Mouse (Mus musculus): ENCODE results near the gene Ap1m2. TPM values are rescaled to one million over a fixed set of nuclear protein-coding genes. Genes with fewer than 3 reads are reported as not detected.

Ap1m2 gene
- total and polyA plus RNA-seq, 3 experiments: 0.73 to 1.0 TPM; not detected in 1

DNA sequence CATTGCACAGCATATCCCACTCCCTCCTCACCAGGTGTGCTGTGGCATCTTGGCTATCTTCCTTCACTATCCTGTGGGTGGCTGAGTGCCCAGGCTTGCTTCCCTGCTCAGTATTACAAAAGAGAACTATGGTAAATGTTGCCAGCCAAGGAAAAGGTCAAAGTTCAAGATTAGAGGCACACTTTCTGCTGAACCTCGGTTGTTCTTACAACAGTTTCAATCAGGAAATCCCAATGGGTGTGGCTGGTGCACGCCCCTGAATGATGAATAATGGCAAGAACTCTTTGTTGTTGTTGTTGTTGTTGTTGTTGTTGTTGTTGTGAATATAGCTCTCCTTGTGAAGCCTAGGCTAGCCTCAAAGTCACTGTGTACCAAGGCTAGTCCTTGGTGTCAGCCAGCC is 50.3 kb downstream of the Ap1m2 start:
- no peak for TF ChIP-seq POLR2A (IDR thresholded peaks at IDR 0.05; ENCODE audit: control insufficient read depth in 1 of 2, insufficient read depth in 1 of 2, low read depth in 1 of 2, low read length in 2 of 2, poor library complexity in 1 of 2)
- no peak for TF ChIP-seq ELF1 (IDR thresholded peaks at IDR 0.05; ENCODE audit: low read depth, low read length)
- TF ChIP-seq GATA1 (IDR thresholded peaks at IDR 0.05; ENCODE audit: low read depth, low read length): 0 out of 2 replicates have a peak, but pooled peaks have one; percentile 2
- Histone ChIP-seq H3K27ac (ENCODE audit: control insufficient read depth, low read depth, low read length) (peak overlapping the region; percentile 16), H3K4me3 (ENCODE audit: control insufficient read depth in 1 of 2, insufficient read depth in 1 of 2, low read depth in 2 of 2, low read length in 2 of 2) (no peak overlapping the region), H3K27me3 (ENCODE audit: control insufficient read depth in 1 of 2, insufficient read depth in 2 of 2, low read length in 2 of 2) (no peaks in the 10 kb centered on the region), H3K36me3 (ENCODE audit: control insufficient read depth in 1 of 2, insufficient read depth in 2 of 2, low read length in 2 of 2) (peaks cover 0 to 39% of the 10 kb centered on the region in 2 experiments; a peak in 2 of 4 replicates), H3K79me2 (ENCODE audit: control insufficient read depth, insufficient read depth, low read length, poor library complexity) (peaks cover 17% of the 10 kb centered on the region), H3K9me3 (replicated peaks; ENCODE audit: insufficient read depth, low read length) (no peaks in the 10 kb centered on the region), H3K9ac (ENCODE audit: control insufficient read depth, low read depth, low read length, poor library complexity, severe bottlenecking) (no peak overlapping the region), H3K4me1 (ENCODE audit: control insufficient read depth in 1 of 2, insufficient read depth in 2 of 2, low read length in 2 of 2) (peaks cover 27 to 55% of the 10 kb centered on the region in 2 experiments)
- DNase-seq (ENCODE audit: low read depth, low spot score): peak; percentile 77

DNA sequence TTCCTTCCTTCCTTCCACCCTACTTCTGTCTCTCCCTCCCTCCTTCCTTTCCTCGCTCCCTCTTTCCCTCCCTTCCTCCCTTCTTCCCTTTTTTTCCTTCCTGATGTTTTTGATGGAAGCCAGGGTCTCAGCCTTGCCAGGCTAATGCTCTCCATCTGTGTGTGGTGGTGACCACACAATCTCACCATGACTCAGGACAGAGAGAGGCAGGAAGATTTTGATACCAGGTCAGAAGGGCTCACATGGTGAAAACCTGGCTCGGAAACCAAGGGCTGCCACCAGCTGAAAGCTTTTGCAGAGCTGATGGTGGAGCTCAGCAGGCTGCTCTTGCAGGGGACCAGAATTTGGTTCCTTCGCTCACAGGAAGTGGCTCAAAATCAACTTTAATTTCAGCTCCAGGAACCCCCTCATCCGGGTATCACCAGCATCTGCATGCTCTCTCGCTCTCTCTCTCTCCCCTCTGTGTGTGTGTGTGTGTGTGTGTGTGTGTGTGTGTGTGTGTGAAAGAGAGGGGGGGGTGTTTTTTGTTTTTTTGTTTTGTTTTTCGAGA is 51.6 kb downstream of the Ap1m2 start:
- no peaks in the 10 kb centered on the region for H3K9me3 ChIP-seq (replicated peaks; ENCODE audit: insufficient read depth, low read length)
- H3K9ac ChIP-seq (ENCODE audit: control insufficient read depth, low read depth, low read length, poor library complexity, severe bottlenecking): no peak overlapping the region
- peaks cover 19 to 43% of the 10 kb centered on the region in 2 experiments for H3K4me1 ChIP-seq (ENCODE audit: control insufficient read depth in 1 of 2, insufficient read depth in 2 of 2, low read length in 2 of 2)
- no peak overlapping the region for H3K27ac ChIP-seq (ENCODE audit: control insufficient read depth, low read depth, low read length)
- TF ChIP-seq ZMIZ1 (IDR thresholded peaks at IDR 0.05; ENCODE audit: low read depth, low read length) (no peak), BHLHE40 (IDR thresholded peaks at IDR 0.05; ENCODE audit: borderline replicate concordance, low read depth, low read length) (no peak), CHD1 (IDR thresholded peaks at IDR 0.05; ENCODE audit: low read depth, low read length) (no peak), ZC3H11A (IDR thresholded peaks at IDR 0.05; ENCODE audit: low read depth, low read length) (no peak), POLR2AphosphoS5 (IDR thresholded peaks at IDR 0.05; ENCODE audit: borderline replicate concordance, low read depth, low read length) (no peak), ELF1 (IDR thresholded peaks at IDR 0.05; ENCODE audit: low read depth, low read length) (no peak), JUND (IDR thresholded peaks at IDR 0.05; ENCODE audit: low read depth, low read length) (no peak), NELFE (IDR thresholded peaks at IDR 0.05; ENCODE audit: low read depth, low read length) (no peak), GATA1 (IDR thresholded peaks at IDR 0.05; ENCODE audit: low read depth, low read length) (no peak), HCFC1 (IDR thresholded peaks at IDR 0.05; ENCODE audit: low read depth, low read length) (no peak), UBTF (IDR thresholded peaks at IDR 0.05; ENCODE audit: borderline replicate concordance, insufficient read depth, low read depth, low read length) (no peak), KAT2A (conservative IDR thresholded peaks at IDR 0.05; ENCODE audit: low read depth, low read length) (no peak), USF2 (IDR thresholded peaks at IDR 0.05; ENCODE audit: borderline replicate concordance in 1 of 2, insufficient read depth in 1 of 2, low read depth in 1 of 2, low read length in 2 of 2) (no peak), MAX (IDR thresholded peaks at IDR 0.05; ENCODE audit: low read length) (no peak), ETS1 (IDR thresholded peaks at IDR 0.05; ENCODE audit: low read depth, low read length) (no peak)
- H3K4me3 ChIP-seq (ENCODE audit: control insufficient read depth in 1 of 2, insufficient read depth in 1 of 2, low read depth in 2 of 2, low read length in 2 of 2): no peak overlapping the region
- no peak for DNase-seq (ENCODE audit: low read depth, low spot score)
- no peaks in the 10 kb centered on the region for H3K27me3 ChIP-seq (ENCODE audit: control insufficient read depth in 1 of 2, insufficient read depth in 2 of 2, low read length in 2 of 2)
- peaks cover 4% of the 10 kb centered on the region for H3K79me2 ChIP-seq (ENCODE audit: control insufficient read depth, insufficient read depth, low read length, poor library complexity)
- peaks cover 0 to 29% of the 10 kb centered on the region in 2 experiments; a peak in 2 of 4 replicates for H3K36me3 ChIP-seq (ENCODE audit: control insufficient read depth in 1 of 2, insufficient read depth in 2 of 2, low read length in 2 of 2)
